In genomic region chr1:191989994-191990393, GRCm38 (mm10) we compare ENCODE assay signal across 8 mouse cellular contexts. TPM values are rescaled to one million over a fixed set of nuclear protein-coding genes. Genes with fewer than 3 reads are reported as not detected.
DNase-seq lines count a peak whose midpoint lies in the region; ATAC-seq and TF ChIP-seq lines count a peak whose summit lies in the region.

No protein-coding gene starts in this region.

- peak; percentile 95 to 96 for DNase-seq in heart, postnatal 14 days
- peak; percentile 97 for DNase-seq in layer of hippocampus, adult 11-12 months (ENCODE audit: low spot score)
- peak; percentile 96 to 97 for DNase-seq in lung, adult 18-20 months
- peak; percentile 95 for DNase-seq in testis, postnatal 14 days (ENCODE audit: low spot score)

- no peak for TF ChIP-seq EP300 in ES-Bruce4 (IDR thresholded peaks at IDR 0.05; ENCODE audit: insufficient read depth, low read depth, low read length)

- peak overlapping the region; percentile 70 for H3K4me2 ChIP-seq in forebrain, embryonic 13.5 days
- H3K4me2 ChIP-seq in neural tube, embryonic 15.5 days = peak overlapping the region; percentile 62

- H3K27ac ChIP-seq in ES-Bruce4 (ENCODE audit: insufficient read depth, low read length) = no peak overlapping the region
- peak overlapping the region; percentile 52 for H3K27ac ChIP-seq in forebrain, embryonic 13.5 days
- peak overlapping the region; percentile 88 for H3K27ac ChIP-seq in neural tube, embryonic 15.5 days (replicated peaks)

- WGBS in forebrain, embryonic 13.5 days = under 1% methylated on average over 22 of the region's 22 CpGs
- under 1% methylated on average over 22 of the region's 22 CpGs for WGBS in neural tube, embryonic 15.5 days

- H3K9me3 ChIP-seq in ES-Bruce4 (replicated peaks; ENCODE audit: control insufficient read depth, insufficient read depth, low read length, poor library complexity, severe bottlenecking) = no peaks in the 10 kb centered on the region
- H3K9me3 ChIP-seq in forebrain, embryonic 13.5 days (replicated peaks) = no peaks in the 10 kb centered on the region
- no peaks in the 10 kb centered on the region for H3K9me3 ChIP-seq in neural tube, embryonic 15.5 days (replicated peaks)

- no peaks in the 10 kb centered on the region for H3K4me1 ChIP-seq in ES-Bruce4 (ENCODE audit: control insufficient read depth, insufficient read depth, low read length)
- peaks cover 4% of the 10 kb centered on the region; the same call in 1 of the 2 replicates for H3K4me1 ChIP-seq in forebrain, embryonic 13.5 days
- peaks cover 8% of the 10 kb centered on the region; the same call in 1 of the 2 replicates for H3K4me1 ChIP-seq in neural tube, embryonic 15.5 days

- intact Hi-C loops in heart, postnatal 14 days (cut with DNase I) = no loop called here

- peak; percentile 99 for ATAC-seq in cerebellum, adult (ENCODE audit: insufficient number of reproducible peaks, low FRiP score, low TSS enrichment)
- ATAC-seq in forebrain, embryonic 13.5 days = peak; percentile 99
- peak; percentile 99 for ATAC-seq in neural tube, embryonic 15.5 days (ENCODE audit: low FRiP score)

- H3K27me3 ChIP-seq in ES-Bruce4 (ENCODE audit: control insufficient read depth, insufficient read depth, low read length, poor library complexity, severe bottlenecking) = no peaks in the 10 kb centered on the region
- no peaks in the 10 kb centered on the region for H3K27me3 ChIP-seq in forebrain, embryonic 13.5 days
- 0 out of 2 replicates have a peak, but pooled peaks cover 3% of the 10 kb centered on the region for H3K27me3 ChIP-seq in neural tube, embryonic 15.5 days (replicated peaks)

- H3K36me3 ChIP-seq in ES-Bruce4 (ENCODE audit: control insufficient read depth, insufficient read depth, low read length, poor library complexity, severe bottlenecking) = no peaks in the 10 kb centered on the region
- no peaks in the 10 kb centered on the region for H3K36me3 ChIP-seq in forebrain, embryonic 13.5 days (ENCODE audit: poor library complexity, severe bottlenecking)
- H3K36me3 ChIP-seq in neural tube, embryonic 15.5 days = no peaks in the 10 kb centered on the region

- TF ChIP-seq CTCF in ES-Bruce4 (IDR thresholded peaks at IDR 0.05; ENCODE audit: low read depth, low read length) = no peak

- TF ChIP-seq POLR2A in ES-Bruce4 (IDR thresholded peaks at IDR 0.05; ENCODE audit: insufficient read depth, low read length) = no peak

- peak overlapping the region; percentile 99 for H3K4me3 ChIP-seq in ES-Bruce4 (ENCODE audit: low read depth, low read length)
- H3K4me3 ChIP-seq in forebrain, embryonic 13.5 days = peak overlapping the region; percentile 61
- H3K4me3 ChIP-seq in neural tube, embryonic 15.5 days (replicated peaks) = peak overlapping the region; percentile 59

- peak overlapping the region; percentile 69 for H3K9ac ChIP-seq in ES-Bruce4 (ENCODE audit: low read depth, poor library complexity, severe bottlenecking)
- H3K9ac ChIP-seq in forebrain, embryonic 13.5 days = peak overlapping the region; percentile 79
- H3K9ac ChIP-seq in neural tube, embryonic 15.5 days (replicated peaks) = peak overlapping the region; percentile 72

RNA-seq across cellular contexts. Expression of gene Rd3, which starts 12.8 kb away (rescaled TPM):
- not detected in 2 replicates for polyA plus RNA-seq in ES-Bruce4 (2011; ENCODE audit: insufficient read depth, insufficient read length, low read depth, missing spikeins)
- 1.8 and 3.0 TPM in 2 replicates for polyA plus RNA-seq in forebrain, embryonic 13.5 days (2015; fragmentation: Nextera tagmentation; extraction: Ambion mirVana)
- under 1 TPM; 0.45 to 0.51 TPM for total RNA-seq in heart, postnatal 14 days (2021)
- 1.9 and 2.1 TPM in 2 replicates for polyA plus RNA-seq in neural tube, embryonic 15.5 days (2015; fragmentation: Nextera tagmentation; extraction: Ambion mirVana)
